Mouse (Mus musculus) heart, postnatal 10 days (tissue): Measurements from ENCODE around the gene Zw10. TPM values are rescaled to one million over a fixed set of nuclear protein-coding genes. Genes with fewer than 3 reads are reported as not detected.

ENCODE experiments used
- DNase-seq, 2 experiments: peaks; one replicate each; pipeline ENCODE4 v3.0.0; 2021
- intact Hi-C: fragments of 180-260 bp; cut with DNase I; formaldehyde crosslinking; loops from one replicate; pipeline ENCODE4 v1.15.1; 2025
- total RNA-seq, 2 experiments: library from RNA; stranded (reverse); gene quantifications; 2 replicates each; pipeline ENCODE4 v1.2.3; 2021

The Zw10 gene
- total RNA-seq: 10 to 100 TPM; 12.1 to 12.4 TPM

GRCm38 (mm10) chr9:49055333-49056205 is at the start of gene Zw10:
Zw10 (plus strand) TSS chr9:49055613.
- DNase-seq: peak; percentile 95 to 96
- intact Hi-C loops: loop anchor here (10.0 kb wide), 1 partner anchor 191 kb away; no protein-coding TSS in a partner anchor

DNA sequence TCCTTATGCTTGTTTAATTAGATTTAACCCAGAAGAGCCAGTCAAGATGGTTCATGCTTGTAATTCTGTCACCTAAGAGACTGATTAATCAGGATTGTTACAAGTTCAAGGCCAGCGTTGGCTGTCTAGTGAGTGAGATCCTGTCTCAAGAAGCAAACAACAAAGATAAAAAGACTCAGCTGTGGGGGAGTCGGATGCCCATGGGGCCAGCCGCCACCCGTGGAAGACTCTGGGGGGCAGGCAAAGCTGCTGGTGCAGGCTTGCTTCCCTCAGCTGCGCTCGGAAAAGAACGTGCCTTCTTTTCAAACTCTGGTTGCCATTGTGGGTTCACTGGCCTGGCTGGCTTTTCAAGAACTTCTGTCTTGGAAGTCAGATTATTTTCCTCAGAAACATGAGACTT is 39.6 kb upstream of the Zw10 start:
- intact Hi-C loops: no loop called here
- no peak for DNase-seq

GRCm38 (mm10) chr9:49021289-49021688 is 34.1 kb upstream of the Zw10 start:
- DNase-seq: peak; percentile 20 to 26
- intact Hi-C loops: no loop called here

GRCm38 (mm10) chr9:49023956-49024355 is 31.5 kb upstream of the Zw10 start:
- intact Hi-C loops: no loop called here
- DNase-seq: no peak

- no peak for DNase-seq
- intact Hi-C loops: no loop called here
These were observed 30.9 kb upstream of the Zw10 start for GRCm38 (mm10) chr9:49024529-49024928.

GRCm38 (mm10) chr9:49034764-49035163 is 20.6 kb upstream of the Zw10 start:
- intact Hi-C loops: no loop called here
- no peak for DNase-seq

DNA sequence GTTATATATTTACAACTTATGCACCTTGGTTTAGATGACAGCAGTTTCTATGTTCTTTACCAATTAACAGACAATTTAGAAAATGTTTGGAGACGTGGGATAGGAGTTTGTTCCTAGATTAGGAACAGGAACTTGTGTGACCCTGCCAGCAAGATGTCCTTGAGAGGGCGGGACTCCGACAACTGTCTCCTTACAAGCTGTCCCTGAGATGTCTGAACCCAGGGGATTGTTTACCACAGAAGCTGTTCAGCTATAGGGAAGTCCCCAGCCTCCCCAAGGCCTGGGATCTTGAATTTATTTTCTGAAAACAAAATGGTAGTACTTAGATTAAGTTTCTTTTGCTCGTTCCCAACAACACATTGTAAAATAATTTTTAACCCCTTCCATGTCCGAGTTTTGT is 4.5 kb upstream of the Zw10 start:
- no peak for DNase-seq
- intact Hi-C loops: loop anchor here (2.0 to 10.0 kb wide), 3 partner anchors 64 to 406 kb away; partner anchors contain the start of gene Usp28

DNA sequence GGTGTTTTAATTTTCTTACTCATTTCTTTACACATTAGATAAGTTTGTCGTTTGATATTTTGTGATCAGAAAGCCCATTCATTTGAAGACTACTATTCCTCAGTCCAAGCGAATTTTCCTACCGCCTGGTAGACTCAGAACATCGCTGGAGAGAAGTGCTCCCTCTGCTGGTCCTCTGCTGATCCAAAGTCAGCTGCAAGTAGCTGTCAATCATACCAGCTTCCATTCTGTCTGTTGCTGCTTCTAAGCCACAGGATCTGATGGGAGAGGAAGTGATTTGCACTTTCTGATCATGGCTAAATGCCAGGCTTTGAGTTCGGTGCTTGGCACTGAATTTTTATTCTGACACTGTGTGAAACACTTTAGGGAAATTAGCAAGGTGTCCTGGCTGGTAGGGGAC is 4.1 kb upstream of the Zw10 start:
- peak; percentile 72 to 82 for DNase-seq
- intact Hi-C loops: loop anchor here (2.0 to 10.0 kb wide), 3 partner anchors 64 to 407 kb away; partner anchors contain the start of gene Usp28

DNA sequence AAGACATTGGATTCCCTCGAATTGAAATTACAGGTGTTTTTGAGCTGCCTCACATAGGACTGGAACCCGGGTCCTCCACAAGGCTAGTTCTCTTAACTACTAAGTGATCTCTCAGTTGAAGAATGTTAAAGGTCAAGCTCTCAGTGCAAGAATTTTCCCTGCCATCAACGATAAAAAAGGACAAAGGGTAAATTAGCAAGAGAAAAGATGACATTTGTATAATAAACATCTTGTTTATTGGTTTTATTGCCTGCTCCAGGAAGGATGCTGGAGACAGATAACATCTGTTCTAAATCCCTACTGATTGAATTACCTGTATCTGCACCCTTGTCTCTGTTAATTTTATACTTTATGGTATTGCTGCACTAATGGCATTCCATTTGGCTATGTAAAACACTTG is 1.4 kb upstream of the Zw10 start:
- intact Hi-C loops: loop anchor here (5.0 to 10.0 kb wide), 2 partner anchors 67 to 189 kb away; partner anchors contain the start of gene Usp28
- no peak for DNase-seq

GRCm38 (mm10) chr9:49076847-49077246 is 21.4 kb downstream of the Zw10 start:
- peak; percentile 11 to 64 for DNase-seq
- intact Hi-C loops: no loop called here

DNA sequence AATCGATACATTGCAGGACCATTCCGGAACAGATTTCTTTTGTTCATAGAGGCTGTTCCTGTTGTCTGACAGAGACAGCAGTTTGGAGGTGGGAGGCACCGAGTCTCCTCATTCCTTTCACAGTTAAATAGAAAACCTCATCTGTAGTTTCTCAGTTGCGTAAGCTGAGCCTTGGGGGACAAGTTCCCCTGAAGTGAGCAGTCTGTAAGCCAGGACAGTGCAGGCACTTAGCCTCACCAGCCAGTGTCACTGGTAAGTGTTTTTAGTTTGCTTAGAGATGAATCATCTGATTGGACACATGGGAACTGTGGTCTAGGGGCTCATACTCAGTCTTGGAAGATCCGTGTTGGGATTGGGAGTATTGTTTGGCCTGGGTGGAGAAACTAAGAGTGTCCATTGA is 25.7 kb downstream of the Zw10 start, which contains the start of gene Tmprss5:
Gene Tmprss5 (plus strand): TSS at position 154 of the 400 bp plus-strand sequence.
- intact Hi-C loops: loop anchor here (1.0 to 5.0 kb wide), 2 partner anchors 166 to 408 kb away; no protein-coding TSS in a partner anchor
- no peak for DNase-seq

DNA sequence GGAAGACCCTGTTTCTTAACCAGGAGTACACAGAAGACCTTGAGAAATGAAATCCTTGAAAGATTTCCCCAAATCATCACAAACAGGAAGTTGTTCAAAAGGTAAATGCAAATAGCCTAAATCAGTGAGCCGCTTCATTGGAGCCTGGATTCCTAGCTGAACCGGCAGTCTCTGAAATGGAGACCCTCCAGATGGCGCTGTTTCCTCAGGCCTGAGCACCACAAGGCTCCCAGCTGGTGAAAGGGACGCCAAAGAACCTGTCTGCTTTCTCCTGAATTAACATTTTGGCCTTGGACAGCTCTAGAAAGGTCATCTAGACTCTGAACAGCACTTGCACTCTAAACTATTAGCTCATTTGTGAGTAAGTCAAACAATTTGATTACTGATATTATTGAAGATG is 26.1 kb downstream of the Zw10 start:
- peak; percentile 80 to 87 for DNase-seq
- intact Hi-C loops: loop anchor here (1.0 to 5.0 kb wide), 2 partner anchors 166 to 408 kb away; no protein-coding TSS in a partner anchor

- DNase-seq: no peak
- intact Hi-C loops: no loop called here
These were observed 31.9 kb downstream of the Zw10 start for GRCm38 (mm10) chr9:49087317-49087716.

DNA sequence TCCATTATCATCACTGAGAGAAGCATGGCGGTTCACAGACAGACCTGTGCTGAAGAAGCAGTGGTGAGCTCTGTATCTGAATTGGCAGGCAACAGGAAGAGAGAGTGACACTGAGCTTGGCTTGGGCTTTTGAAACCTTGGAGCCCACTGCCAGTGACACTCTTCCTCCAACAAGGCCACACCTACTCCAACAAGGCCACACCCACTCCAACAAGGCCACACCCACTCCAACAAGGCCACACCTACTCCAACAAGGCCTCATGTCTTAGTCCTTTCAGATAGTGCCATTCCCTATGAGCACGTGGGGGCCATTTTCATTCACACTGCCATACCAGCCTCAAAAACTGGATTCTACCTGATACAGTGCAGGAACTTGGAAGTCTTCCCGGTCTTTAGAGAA is 43.5 kb downstream of the Zw10 start:
- intact Hi-C loops: no loop called here

DNA sequence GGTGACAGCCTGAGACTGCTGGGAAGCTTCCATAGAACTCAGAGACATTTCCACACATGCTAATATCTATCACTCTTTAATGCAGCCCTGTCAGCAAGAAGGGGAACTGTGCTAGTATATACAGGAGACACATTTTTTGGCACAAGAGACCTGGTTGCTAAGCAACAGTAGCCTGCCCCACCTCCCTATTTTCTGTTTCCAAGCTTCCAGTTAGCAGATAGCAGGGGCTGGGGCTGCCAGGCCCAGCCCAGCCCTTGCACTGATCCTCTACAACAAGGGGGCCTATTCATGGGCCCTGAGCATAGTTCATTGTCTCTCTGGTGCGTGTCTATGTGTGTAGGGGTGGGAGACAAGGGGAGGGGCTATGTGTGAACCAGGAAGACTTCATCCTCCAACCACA is 46.9 kb downstream of the Zw10 start:
- no peak for DNase-seq
- intact Hi-C loops: no loop called here

More for the DNA sequence above, 43.5 kb downstream of the Zw10 start:
- no peak for DNase-seq

- intact Hi-C loops: no loop called here
- DNase-seq: no peak
These were observed 53.7 kb downstream of the Zw10 start for GRCm38 (mm10) chr9:49109101-49109500.

GRCm38 (mm10) chr9:49110476-49111220 is 55.2 kb downstream of the Zw10 start:
- peak; percentile 3 to 10 for DNase-seq
- intact Hi-C loops: no loop called here

DNA sequence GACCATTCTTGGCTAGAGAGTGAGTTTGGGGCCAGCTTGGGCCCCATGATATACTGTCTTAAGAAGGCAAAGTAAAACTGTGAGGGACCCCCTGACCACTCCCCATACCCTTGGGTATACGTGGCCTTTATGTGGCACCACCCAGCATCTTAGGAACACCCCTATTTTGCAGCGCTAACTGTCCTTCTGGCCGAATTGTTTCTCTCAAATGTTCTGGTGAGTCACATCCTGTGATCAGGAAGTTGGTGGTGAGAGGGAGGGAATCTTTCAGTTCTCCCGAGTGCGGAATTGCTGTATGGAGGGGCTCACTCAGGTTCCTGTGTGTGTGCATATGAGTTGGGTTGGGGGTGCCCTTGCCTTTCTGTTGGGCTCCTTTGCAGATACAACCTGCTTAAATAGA is 55.9 kb downstream of the Zw10 start:
- intact Hi-C loops: no loop called here
- no peak for DNase-seq

DNA sequence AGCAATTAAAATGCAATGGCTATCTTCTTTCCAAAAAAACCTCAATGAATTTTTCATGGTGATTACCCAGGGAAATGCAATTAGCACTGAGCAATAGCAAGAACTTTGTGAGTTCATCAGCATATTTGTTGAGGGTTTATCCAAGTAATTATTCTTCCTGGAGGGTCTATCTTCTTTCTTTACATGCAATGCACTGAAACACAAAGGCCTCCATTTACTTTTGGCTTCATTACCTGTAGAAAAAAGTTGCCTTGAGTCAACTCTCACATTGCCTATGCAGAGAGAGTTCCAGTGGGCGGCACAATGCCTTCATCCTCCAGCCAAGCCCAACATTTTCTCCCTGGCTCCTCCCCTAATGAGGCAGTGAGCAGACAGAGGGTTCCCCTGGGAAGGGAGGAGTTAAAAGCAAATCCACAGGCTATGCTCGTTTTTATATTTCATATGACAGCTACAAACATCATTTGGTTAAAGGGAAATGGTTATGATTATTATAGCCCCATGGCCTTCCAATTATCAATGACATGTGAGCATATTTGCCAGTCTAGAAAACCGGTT is 62.9 kb downstream of the Zw10 start:
- intact Hi-C loops: no loop called here
- DNase-seq: no peak

DNA sequence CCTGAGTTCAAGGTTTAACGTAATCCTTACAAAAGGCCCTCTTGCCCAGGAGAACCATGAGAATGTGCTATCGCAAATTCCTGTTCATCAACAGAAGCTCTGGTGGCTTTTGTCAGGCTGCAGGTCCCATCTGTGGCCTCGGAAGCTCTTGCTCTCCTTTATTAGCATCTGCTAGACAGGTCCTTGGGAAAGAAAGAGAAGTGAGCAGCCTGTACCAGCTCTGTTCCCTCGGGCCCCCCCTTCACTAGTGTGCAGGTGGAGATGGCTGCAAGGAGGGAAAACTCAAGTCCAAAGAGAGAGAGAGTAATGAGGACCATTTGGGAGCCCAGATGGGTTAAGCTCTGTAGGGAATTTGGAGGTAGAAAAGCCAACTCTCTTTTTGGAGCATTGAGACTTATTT is 64.3 kb downstream of the Zw10 start:
- intact Hi-C loops: no loop called here
- no peak for DNase-seq

GRCm38 (mm10) chr9:49125706-49126105 is 70.3 kb downstream of the Zw10 start:
- intact Hi-C loops: no loop called here
- no peak for DNase-seq
